Mouse (Mus musculus) olfactory bulb, adult 2 months (tissue): Measurements from ENCODE around the gene Ccdc183. TPM values are rescaled to one million over a fixed set of nuclear protein-coding genes. Genes with fewer than 3 reads are reported as not detected.

Experiments used
- H3K27ac ChIP-seq: fragments of 200-500 bp; 2 replicates; pipeline ENCODE4 v1.5.1; 2012; ENCODE audit warnings: low read depth, low read length; ENCODE audit not compliant: insufficient read depth
- H3K4me1 ChIP-seq: fragments of 200-500 bp; 2 replicates; pipeline ENCODE4 v1.6.1; 2012; ENCODE audit warnings: low read length; ENCODE audit not compliant: control insufficient read depth, insufficient read depth
- H3K4me3 ChIP-seq: fragments of 200-500 bp; 2 replicates; pipeline ENCODE4 v1.5.1; 2012; ENCODE audit warnings: mild to moderate bottlenecking, low read depth, low read length, moderate library complexity; ENCODE audit not compliant: insufficient read depth
- CTCF ChIP-seq: fragments of 200-500 bp; IDR thresholded peaks from 2 replicates; pipeline ENCODE4 v1.5.1; 2012; ENCODE audit warnings: low read depth, mild to moderate bottlenecking, low read length, moderate library complexity; ENCODE audit not compliant: insufficient read depth
- POLR2A ChIP-seq: fragments of 200-500 bp; IDR thresholded peaks from 2 replicates; pipeline ENCODE4 v1.6.1; 2012; ENCODE audit warnings: mild to moderate bottlenecking, low read depth, low read length, moderate library complexity; ENCODE audit not compliant: insufficient read depth
- WGBS: fragments of 180-500 bp; shearing (Covaris S2); methylation state at CpG from one replicate; pipeline ENCODE4 v1.1.7; 2018; 5-methylcytosine and 5-hydroxymethylcytosine counted together
- polyA plus RNA-seq: library from polyadenylated mRNA; stranded (reverse); fragments of >200 nt; gene quantifications from 2 replicates; pipeline ENCODE4 v1.2.4, GENCODE M21; 2012; ENCODE audit warnings: low replicate concordance; ENCODE audit not compliant: missing spikeins, insufficient read depth, insufficient read length

Gene Ccdc183
- polyA plus RNA-seq, 1 experiment = not detected

DNA sequence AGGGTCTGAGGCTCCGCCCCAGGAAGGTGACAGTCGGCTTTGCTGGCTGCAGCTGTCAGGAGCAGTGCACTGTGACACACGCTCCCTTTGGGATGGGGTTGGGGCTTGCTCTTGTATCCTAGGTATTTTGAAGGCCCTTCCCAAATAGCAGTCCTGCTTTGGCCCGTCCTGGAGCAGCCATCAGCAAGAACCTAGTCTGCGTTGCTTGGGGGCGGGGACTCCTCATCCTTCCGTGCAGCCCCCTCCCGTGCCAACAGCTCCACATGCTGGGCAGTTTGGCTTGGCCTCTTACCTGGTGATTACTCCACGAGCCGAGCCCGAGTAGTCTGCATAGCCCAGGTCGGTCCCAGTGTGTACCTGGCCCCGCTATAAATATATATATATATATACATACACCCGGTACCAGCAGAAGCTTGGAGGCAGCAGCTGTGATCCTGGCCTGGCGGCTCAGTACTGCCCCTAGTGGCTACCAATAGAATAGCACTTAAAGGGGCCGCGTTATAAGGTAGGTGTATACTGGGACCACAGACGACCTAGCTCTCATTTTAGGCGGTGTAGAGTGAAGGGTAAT lies 36.1 kb downstream of the Ccdc183 start, which contains the start of gene Ajm1:
Gene Ajm1, minus strand, starts transcription at position 464 of the 571 bp plus-strand sequence.
- peak within 1 kb of the TSS; percentile 72 for H3K27ac ChIP-seq
- peak within 1 kb of the TSS; percentile 60 for H3K4me3 ChIP-seq
- peaks cover 62% of the 10 kb centered on the region for H3K4me1 ChIP-seq
- 0 out of 2 replicates have a peak, but pooled peaks have one; percentile 11 for TF ChIP-seq CTCF
- no peak for TF ChIP-seq POLR2A
- 2% methylated on average over 19 of the region's 19 CpGs for WGBS

DNA sequence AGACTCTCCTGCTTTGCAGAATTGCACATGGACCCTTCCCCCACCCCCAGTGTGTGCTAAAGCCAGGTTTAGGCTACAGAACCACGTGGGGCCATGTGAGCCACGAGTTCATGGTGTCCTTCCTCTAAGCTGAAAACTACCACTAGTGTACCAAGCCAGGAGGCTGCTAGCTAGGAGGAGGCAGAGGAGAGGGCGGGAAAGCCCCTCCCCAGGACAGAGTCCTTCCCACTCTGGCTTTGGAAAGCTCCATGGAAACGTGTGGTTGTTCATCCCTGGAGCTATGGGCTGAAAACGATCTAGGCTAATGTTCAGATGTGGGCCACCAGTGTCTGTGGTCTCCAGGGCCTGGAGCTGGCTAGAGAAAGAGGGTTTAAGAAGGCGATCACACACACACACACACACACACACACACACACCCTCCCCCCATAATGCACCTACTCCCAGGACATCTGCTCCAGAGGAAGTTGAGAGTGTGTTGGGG lies 36.8 kb downstream of the Ccdc183 start:
- Histone ChIP-seq H3K27ac (peak overlapping the region; percentile 69; the same call in 1 of the 2 replicates), H3K4me3 (peak overlapping the region; percentile 60), H3K4me1 (peaks cover 68% of the 10 kb centered on the region)
- 12% methylated on average over 6 of the region's 6 CpGs for WGBS
- TF ChIP-seq POLR2A (no peak), CTCF (no peak)

DNA sequence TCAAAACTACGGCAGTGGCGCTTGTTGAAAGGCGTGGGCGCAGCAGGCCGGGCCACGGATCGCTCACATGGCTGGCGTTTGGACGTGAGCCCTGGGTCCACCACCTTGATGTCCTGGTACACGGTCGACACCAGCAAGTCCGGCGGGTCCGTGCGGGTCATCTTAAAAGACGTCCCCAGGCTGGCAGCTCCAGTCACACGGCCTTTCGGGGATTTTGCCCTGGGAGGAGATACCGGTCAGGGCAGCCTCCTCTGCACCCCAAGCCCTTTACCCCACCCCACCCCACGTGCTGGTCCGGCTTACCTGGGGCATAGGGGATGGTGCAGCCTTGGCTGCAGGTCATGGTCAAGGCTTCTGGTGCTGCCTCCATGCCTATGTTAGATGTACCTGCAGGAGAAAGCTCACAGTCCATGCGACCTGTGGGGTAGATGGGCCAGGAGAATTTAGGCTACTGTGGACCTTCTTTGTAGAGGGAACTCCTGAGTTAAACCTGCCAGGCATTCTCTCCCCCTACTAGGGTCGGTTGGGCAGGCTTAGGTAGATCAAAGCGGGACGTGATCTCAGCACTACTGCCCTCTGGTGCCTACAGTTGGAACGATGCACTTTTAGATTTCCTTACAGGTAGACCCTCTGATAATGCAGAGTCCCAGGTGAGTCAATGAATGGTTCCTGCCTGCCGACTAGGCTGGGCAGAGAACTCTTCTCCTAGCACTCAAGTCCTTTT lies 37.6 kb downstream of the Ccdc183 start:
- Histone ChIP-seq H3K4me1 (peaks cover 69% of the 10 kb centered on the region), H3K4me3 (no peak overlapping the region), H3K27ac (no peak overlapping the region)
- TF ChIP-seq CTCF = no peak
- TF ChIP-seq POLR2A = no peak
- 24% methylated on average over 27 of the region's 27 CpGs for WGBS

DNA sequence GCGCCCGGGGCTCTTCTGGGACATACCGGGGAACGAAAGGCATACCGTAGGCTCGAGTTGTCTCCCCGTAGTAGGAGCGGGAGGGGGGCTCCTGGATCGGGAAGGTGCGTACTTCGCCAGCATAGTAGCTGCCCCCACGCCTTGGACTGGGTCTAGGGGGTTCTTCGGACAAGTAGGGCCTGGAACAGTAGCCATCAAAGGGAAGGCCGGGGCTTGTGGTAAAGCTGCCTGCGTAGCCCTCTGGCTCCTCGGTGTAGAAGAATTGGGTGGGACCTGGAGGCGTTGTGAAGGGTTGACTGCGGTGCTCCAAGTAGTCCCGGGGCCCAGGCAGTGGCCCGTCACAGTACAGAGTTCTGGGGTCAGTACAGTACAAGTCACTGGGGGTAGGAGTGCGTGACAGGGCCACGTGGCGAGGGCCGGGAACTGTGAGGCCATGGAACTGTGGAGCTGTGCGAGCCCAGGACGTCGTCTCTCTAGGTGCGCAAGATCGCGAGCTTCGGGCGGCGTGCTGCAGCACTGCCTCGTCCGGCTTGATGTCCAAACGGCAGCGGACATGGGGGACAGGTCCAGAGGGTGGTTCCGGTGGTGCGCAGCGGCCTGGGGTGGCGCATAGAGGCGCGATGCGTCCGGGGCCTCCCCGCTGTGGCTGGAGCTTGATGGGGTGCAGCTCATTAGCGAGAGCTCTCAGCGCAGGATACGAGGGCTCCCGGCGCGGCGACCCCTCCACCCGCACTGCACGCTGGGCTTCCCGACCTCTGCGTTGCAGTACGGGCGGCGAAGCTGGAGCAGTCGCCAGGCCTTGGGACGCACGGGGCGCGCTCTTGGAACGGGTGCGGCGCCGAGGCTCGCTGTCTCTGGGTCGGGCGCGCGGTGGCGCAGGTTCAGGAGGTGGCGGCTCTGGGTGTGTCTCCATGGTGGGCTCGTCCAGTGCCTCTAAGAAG lies 38.4 kb downstream of the Ccdc183 start:
- H3K4me1 ChIP-seq = peaks cover 66% of the 10 kb centered on the region
- TF ChIP-seq POLR2A (no peak), CTCF (no peak)

DNA sequence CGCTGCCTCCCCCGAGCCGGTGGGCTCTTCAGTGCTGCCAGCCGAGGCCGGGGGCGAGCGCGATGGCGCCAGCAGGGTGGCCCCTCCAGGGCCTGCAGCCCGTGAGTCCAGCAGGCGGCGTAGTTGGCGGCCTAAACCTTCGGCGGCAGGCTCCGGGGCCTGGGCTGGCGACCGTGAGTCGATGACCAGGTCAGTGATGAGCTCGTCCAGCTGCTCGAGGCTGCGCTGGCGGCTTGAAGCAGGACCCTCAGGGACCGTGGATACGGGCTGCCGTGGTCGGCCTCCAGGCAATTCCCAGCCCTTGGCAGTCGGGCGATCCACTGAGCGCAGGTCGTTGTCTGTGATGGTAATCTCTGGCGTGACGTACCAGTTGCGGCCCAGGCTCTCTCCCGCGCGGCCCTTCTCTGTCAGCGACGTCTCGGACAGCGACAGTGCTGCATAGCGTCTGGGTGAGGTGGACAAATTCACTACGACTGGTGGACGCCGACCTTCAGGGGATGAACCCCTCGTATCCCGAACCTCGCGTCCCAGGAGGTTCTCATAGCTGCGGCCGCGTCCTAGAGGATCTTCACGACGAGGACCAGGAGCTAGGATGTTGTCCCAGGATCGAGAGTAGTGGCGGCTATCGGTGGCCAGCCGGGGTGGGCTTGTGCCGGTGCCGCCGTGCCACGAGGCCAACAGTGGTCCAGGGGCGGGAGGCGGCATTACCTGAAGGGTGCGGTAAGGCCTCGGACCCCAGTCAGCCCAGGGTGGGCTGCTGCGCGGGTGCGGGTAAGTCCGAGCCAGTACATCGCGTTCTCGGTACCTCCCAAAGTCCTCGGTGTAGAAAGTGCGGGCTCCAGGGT lies 39.3 kb downstream of the Ccdc183 start:
- Histone ChIP-seq H3K27ac (no peak overlapping the region), H3K4me1 (peaks cover 64% of the 10 kb centered on the region), H3K4me3 (no peak overlapping the region)
- TF ChIP-seq POLR2A (no peak), CTCF (no peak)
- WGBS = 55% methylated on average over 75 of the region's 75 CpGs

More for the DNA sequence above, 38.4 kb downstream of the Ccdc183 start:
- H3K27ac ChIP-seq = no peak overlapping the region
- H3K4me3 ChIP-seq = no peak overlapping the region
- WGBS = 56% methylated on average over 77 of the region's 77 CpGs

DNA sequence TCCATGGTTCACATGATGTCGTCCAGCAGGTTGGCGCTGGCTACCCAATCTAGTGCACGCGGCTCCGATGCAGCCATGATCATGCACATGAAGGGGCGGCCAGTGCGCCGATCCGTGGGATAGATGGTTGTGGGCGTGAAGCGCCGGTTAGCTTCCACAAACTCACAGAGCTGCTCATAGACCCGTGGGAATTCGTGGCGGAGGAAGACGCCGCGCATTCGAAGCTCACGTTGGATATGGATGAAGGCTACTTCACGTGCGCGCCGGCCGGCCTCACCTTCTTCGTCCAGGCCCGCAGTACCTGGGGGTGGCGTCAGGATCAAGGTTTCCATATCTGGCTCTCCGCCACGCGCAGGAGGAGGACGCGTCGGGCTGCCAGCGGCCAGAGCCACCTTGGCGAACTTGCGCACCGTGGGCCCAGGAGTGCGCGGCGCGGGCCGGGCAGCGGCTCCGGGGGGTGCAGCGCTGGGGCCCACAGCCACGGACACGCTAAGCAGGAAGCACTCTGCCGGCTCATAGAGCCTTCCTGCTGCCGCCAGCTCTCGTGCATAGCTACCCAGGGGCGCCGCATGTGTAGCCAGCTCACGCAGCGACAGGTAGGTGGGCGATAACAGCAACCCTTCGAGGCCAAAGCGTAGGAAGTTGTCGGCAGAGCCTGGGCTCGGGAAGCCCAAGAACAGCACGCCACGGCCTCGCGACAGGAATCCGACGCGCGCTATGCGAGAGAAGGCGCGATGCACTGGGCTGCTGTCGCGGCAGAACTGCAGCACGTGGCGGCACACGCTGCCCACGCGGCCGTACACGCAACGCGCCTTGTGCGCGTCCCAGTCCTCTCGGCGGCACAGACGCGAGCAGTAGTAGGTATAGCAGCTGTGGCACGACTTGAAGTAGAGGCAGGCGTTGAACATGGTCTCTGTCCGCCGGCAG lies 40.2 kb downstream of the Ccdc183 start:
- Histone ChIP-seq H3K4me3 (no peak overlapping the region), H3K27ac (no peak overlapping the region), H3K4me1 (peaks cover 59% of the 10 kb centered on the region)
- WGBS = 43% methylated on average over 92 of the region's 92 CpGs
- no peak for TF ChIP-seq POLR2A
- TF ChIP-seq CTCF = no peak

DNA sequence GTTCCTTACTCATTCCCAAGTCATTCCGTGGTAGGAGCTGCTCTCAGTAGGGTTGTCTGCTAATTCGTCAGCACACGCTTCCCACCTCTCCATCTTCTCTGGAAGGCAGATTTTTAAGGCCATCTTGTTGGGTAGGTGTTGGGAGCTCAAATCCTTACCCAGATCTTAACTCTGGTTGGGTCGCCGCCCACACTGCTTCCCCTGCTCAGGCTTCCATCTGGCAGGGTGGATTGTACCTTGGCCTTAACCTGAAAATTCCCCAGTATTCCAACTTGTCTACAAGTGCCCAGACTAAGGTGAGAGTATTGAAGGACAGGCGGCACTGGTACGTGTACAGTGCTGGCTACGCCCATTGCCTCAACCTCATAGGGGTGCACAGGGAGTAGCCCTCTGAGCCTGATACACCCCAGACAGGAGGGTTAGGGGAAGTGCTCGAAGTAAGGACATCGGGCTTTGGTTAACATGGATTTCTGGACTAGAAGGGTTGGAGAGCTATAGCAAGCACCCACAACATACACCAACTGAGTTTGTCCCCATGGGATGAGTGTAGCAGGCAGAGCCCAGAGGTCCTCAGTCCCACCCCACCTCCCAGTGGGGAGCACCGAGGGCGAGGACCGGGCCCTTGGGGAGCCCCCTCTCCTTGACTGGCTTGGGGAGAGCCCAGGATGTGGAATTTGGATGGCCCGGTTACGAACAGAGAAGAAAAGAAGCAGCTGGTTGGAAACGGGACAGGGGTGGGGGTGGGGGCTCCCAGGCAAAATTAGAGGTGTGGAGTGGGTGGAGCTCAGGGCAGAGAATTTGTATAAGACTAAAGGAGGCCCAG lies 41.2 kb downstream of the Ccdc183 start:
- no peak for TF ChIP-seq CTCF
- no peak for TF ChIP-seq POLR2A
- Histone ChIP-seq H3K4me1 (peaks cover 53% of the 10 kb centered on the region), H3K4me3 (no peak overlapping the region), H3K27ac (0 out of 2 replicates have a peak overlapping the region, but pooled peaks have one; percentile 56)
- WGBS = 73% methylated on average over 16 of the region's 16 CpGs
